Mouse (Mus musculus): Measurements from ENCODE around the gene Gm20532. TPM values are rescaled to one million over a fixed set of nuclear protein-coding genes. Genes with fewer than 3 reads are reported as not detected.
A peak's percentile ranks its signal among the peaks of the same experiment; 100 is the strongest.

Gene Gm20532
- polyA plus RNA-seq, 1 experiment from 2014 or later, result not detected

DNA sequence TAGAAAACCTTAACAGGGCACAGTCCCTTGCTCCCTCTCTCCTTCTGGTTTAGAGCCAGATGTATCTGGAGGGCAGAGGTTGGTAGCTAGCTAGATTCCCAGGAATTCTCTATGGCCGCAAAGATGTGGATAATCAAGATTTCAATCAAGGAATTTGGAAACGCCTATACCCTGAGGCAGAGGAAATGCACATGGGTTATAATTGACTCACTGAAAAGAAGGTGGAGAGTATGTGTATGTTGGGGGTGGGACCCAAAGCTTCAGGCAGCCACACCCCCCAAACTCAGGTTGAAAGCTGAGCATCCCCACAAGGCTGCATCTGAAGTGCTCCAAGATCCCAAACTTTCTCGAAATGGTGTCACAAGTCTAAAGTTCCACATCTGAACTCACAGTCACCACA, 12.0 kb downstream of the Gm20532 start:
- Histone ChIP-seq H3K27ac (0 out of 2 replicates have a peak overlapping the region, but pooled peaks have one; percentile 2), H3K4me3 (replicated peaks) (no peak overlapping the region), H3K4me1 (peaks cover 55% of the 10 kb centered on the region), H3K36me3 (peaks cover 27% of the 10 kb centered on the region), H3K9ac (no peak overlapping the region), H3K4me2 (no peak overlapping the region), H3K27me3 (no peaks in the 10 kb centered on the region), H3K9me3 (replicated peaks) (no peaks in the 10 kb centered on the region)
- 81% methylated on average over 3 of the region's 3 CpGs for WGBS
- no peak for ATAC-seq (replicated peaks; ENCODE audit: low FRiP score)

DNA sequence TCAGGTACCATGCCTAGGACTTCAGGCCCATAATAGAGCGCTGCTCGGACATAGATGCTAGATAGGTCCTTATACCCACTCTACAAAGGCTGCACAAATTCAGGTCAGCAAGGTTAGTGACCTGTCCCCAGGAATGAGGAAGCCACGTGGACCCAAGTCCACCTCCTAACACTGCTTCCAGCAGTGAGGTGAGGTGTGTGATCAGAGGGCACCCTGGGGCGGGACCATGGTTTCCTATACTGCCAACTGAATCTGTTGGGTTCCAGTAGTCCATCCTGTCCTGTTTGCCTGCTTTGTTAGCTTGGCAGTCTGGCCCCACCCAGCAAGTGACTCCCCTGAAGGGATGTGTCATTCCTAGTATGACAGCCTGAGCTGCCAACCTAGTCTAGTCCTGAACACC, 13.5 kb downstream of the Gm20532 start:
- H3K4me2 ChIP-seq, result no peak overlapping the region
- no peak overlapping the region for H3K4me3 ChIP-seq (replicated peaks)
- peaks cover 12% of the 10 kb centered on the region for H3K36me3 ChIP-seq
- 86% methylated on average over 4 of the region's 4 CpGs for WGBS
- no peak overlapping the region for H3K27ac ChIP-seq
- no peaks in the 10 kb centered on the region for H3K27me3 ChIP-seq
- H3K4me1 ChIP-seq, result peaks cover 57% of the 10 kb centered on the region
- no peak for ATAC-seq (replicated peaks; ENCODE audit: low FRiP score)
- H3K9ac ChIP-seq, result no peak overlapping the region
- H3K9me3 ChIP-seq (replicated peaks), result no peaks in the 10 kb centered on the region

DNA sequence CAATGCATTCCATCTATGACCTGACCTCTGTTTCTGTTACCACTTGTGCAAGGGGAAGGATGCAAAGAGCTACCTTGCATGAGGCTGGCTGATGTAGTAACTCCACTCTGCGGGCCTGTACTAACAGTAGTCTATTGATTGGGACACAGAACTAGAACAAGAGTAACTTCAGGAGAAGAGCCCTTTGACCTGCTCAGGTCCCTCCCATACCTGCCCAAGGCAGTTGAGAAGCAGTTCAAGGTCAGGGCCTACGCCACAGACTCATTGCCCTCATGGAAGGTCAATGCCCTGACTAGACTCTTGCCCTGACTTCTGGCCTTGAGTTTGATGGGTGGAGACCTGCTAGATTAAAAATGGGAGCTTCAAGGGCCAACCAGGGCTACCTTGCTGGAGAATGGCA, 14.2 kb downstream of the Gm20532 start:
- Histone ChIP-seq H3K27ac (0 out of 2 replicates have a peak overlapping the region, but pooled peaks have one; percentile 16), H3K4me1 (peaks cover 50% of the 10 kb centered on the region), H3K4me2 (no peak overlapping the region), H3K27me3 (no peaks in the 10 kb centered on the region), H3K9ac (no peak overlapping the region), H3K36me3 (peaks cover 6% of the 10 kb centered on the region; the same call in 1 of the 2 replicates), H3K4me3 (replicated peaks) (no peak overlapping the region), H3K9me3 (replicated peaks) (no peaks in the 10 kb centered on the region)
- WGBS, result 83% methylated on average over 2 of the region's 2 CpGs
- ATAC-seq (replicated peaks; ENCODE audit: low FRiP score), result no peak

GRCm38 (mm10) chr2:26601595-26601994, 15.2 kb downstream of the Gm20532 start:
- H3K4me1 ChIP-seq, result peaks cover 49% of the 10 kb centered on the region

DNA sequence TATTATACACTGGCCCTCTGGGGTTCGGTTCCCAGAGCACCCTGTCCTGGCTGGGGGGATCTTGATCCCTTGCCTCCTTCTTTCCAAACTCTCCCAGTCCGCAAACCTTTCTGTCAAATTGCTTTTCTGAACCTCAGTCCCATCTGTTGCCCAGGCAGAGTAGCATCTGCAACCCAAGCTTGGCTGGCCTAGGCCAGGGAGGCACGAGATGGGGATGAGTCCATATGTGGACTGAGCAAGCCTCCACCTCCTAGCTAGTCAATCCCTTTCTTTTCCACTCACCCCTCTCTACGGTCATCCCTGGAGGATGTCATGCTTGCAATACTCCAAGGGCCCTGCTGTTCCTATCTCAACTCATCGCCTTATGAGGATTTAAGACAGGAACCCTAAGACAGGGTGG, 16.2 kb downstream of the Gm20532 start:
- WGBS, result 78% methylated on average over 5 of the region's 5 CpGs
- ATAC-seq (replicated peaks; ENCODE audit: low FRiP score), result no peak
- peak overlapping the region; percentile 77; the same call in 1 of the 2 replicates for H3K9ac ChIP-seq

More at GRCm38 (mm10) chr2:26601595-26601994, 15.2 kb downstream of the Gm20532 start:
- H3K27me3 ChIP-seq, result no peaks in the 10 kb centered on the region
- H3K9ac ChIP-seq, result no peak overlapping the region
- 86% methylated on average over 1 of the region's 1 CpGs for WGBS
- ATAC-seq (replicated peaks; ENCODE audit: low FRiP score), result no peak
- H3K36me3 ChIP-seq, result no peaks in the 10 kb centered on the region
- no peak overlapping the region for H3K4me2 ChIP-seq
- no peaks in the 10 kb centered on the region for H3K9me3 ChIP-seq (replicated peaks)
- no peak overlapping the region for H3K4me3 ChIP-seq (replicated peaks)
- H3K27ac ChIP-seq, result 0 out of 2 replicates have a peak overlapping the region, but pooled peaks have one; percentile 11

DNA sequence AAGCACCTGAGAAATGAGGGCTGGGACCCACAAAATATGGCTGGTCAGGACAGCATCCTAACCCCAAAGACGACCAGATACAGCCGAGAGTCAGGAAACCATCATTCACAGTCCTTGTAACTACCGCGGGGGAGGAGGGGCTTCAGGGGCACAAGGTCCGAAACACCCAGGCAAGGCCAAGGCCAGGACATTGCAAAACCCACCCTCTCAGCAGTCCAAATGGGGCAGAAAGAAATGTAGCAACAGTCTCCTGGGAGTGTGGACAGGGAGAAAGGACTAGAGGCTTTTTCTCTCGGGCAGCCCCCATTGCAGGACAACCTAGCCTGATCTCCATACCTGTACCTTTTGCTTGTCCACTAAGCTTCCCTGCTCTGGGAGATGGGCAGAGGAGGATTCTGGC, 16.7 kb downstream of the Gm20532 start:
- Histone ChIP-seq H3K9me3 (replicated peaks) (no peaks in the 10 kb centered on the region), H3K4me1 (peaks cover 57% of the 10 kb centered on the region), H3K27me3 (no peaks in the 10 kb centered on the region), H3K4me2 (peak overlapping the region; percentile 92), H3K4me3 (replicated peaks) (peak overlapping the region; percentile 76), H3K9ac (peak overlapping the region; percentile 77), H3K27ac (peak overlapping the region; percentile 89), H3K36me3 (no peaks in the 10 kb centered on the region)
- no peak for ATAC-seq (replicated peaks; ENCODE audit: low FRiP score)
- WGBS, result 5% methylated on average over 6 of the region's 6 CpGs

More for the DNA sequence above, 16.2 kb downstream of the Gm20532 start:
- Histone ChIP-seq H3K4me3 (replicated peaks) (peak overlapping the region; percentile 76), H3K27me3 (no peaks in the 10 kb centered on the region), H3K4me1 (peaks cover 59% of the 10 kb centered on the region), H3K9me3 (replicated peaks) (no peaks in the 10 kb centered on the region), H3K36me3 (no peaks in the 10 kb centered on the region), H3K27ac (no peak overlapping the region), H3K4me2 (peak overlapping the region; percentile 92)

GRCm38 (mm10) chr2:26603720-26604671, 17.6 kb downstream of the Gm20532 start, which contains the start of gene Agpat2:
Gene Agpat2 (minus strand): TSS chr2:26604417.
- H3K9me3 ChIP-seq (replicated peaks), result no peaks in the 10 kb centered on the region
- H3K4me2 ChIP-seq, result peak within 1 kb of the TSS; percentile 92
- no peaks in the 10 kb centered on the region for H3K36me3 ChIP-seq
- no peaks in the 10 kb centered on the region for H3K27me3 ChIP-seq
- WGBS, result under 1% methylated on average over 85 of the region's 103 CpGs
- H3K4me1 ChIP-seq, result peaks cover 54% of the 10 kb centered on the region
- H3K4me3 ChIP-seq (replicated peaks), result peak within 1 kb of the TSS; percentile 76
- peak within 1 kb of the TSS; percentile 89 for H3K27ac ChIP-seq
- peak; percentile 92 for ATAC-seq (replicated peaks; ENCODE audit: low FRiP score)
- peak within 1 kb of the TSS; percentile 77 for H3K9ac ChIP-seq

DNA sequence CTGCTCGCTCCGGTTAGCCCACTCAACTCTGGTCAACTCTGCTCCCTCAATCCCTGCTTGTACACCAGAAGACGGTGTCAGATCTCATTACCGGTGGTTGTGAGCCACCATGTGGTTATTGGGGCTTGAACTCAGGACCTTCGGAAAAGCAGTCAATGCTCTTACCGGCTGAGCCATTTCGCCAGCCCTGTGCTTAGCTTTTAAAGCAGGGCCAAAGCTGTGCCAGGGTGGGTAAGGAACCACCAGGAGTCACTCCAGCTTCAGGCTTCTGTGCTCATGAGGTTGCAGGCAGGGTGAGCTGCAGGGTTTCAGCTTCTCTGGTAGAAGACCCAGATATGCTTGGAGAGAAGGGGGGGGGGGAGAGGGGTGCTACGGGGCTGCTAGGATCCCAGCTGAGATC, 18.9 kb downstream of the Gm20532 start:
- Histone ChIP-seq H3K27ac (no peak overlapping the region), H3K4me3 (replicated peaks) (no peak overlapping the region), H3K36me3 (no peaks in the 10 kb centered on the region), H3K9ac (no peak overlapping the region), H3K4me1 (peaks cover 47% of the 10 kb centered on the region), H3K9me3 (replicated peaks) (no peaks in the 10 kb centered on the region), H3K27me3 (no peaks in the 10 kb centered on the region), H3K4me2 (no peak overlapping the region)
- no peak for ATAC-seq (replicated peaks; ENCODE audit: low FRiP score)
- WGBS, result 81% methylated on average over 8 of the region's 8 CpGs

GRCm38 (mm10) chr2:26606579-26606978, 20.1 kb downstream of the Gm20532 start:
- Histone ChIP-seq H3K4me2 (no peak overlapping the region), H3K27me3 (no peaks in the 10 kb centered on the region), H3K4me3 (replicated peaks) (no peak overlapping the region), H3K9ac (no peak overlapping the region), H3K36me3 (no peaks in the 10 kb centered on the region), H3K4me1 (peaks cover 40% of the 10 kb centered on the region), H3K9me3 (replicated peaks) (no peaks in the 10 kb centered on the region), H3K27ac (0 out of 2 replicates have a peak overlapping the region, but pooled peaks have one; percentile 18)
- ATAC-seq (replicated peaks; ENCODE audit: low FRiP score), result no peak
- WGBS, result 67% methylated on average over 3 of the region's 3 CpGs

DNA sequence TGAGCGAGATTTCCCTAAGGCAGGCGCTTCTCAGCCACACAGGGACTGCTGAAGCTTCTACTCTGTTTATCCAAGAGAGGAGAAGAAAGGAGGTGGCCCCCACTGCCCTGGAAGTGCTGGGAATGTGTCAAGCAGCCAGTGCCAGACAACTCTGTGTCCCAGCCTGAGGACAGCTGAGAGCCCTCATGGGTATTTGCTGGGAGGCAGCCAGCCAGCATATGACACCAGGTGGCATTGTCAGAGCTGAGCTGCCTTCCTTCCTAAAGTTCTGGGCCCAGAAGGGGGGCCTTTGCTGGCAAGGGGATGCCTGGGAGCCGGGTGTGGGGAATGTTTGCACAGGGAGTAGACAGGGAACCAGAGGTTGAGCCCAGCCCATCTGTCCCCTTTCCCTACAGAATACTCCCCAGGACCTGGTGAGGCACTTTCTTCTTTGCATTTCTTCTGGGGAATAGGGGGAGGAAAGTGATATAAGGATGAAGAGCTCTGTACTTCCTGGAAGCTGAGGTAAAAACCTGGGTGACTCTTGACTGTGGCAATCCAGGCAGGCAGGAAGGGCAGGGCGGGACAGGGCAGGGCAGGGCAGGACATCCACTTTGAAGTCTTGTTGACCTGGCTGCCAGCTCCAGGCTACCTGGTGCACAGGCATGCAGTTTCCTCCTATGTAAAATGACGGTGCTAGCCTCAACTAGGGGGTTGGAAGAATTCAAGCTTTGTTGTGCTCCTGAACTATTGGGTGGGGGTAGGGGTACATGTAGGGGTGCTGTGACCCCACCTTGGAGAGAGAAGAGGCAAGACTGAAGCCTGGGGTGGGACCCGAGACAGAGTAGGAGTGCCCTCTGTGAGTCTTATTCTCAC, 20.8 kb downstream of the Gm20532 start:
- Histone ChIP-seq H3K9ac (no peak overlapping the region), H3K9me3 (replicated peaks) (no peaks in the 10 kb centered on the region), H3K27ac (0 out of 2 replicates have a peak overlapping the region, but pooled peaks have one; percentile 18), H3K4me1 (peaks cover 34% of the 10 kb centered on the region), H3K27me3 (no peaks in the 10 kb centered on the region), H3K4me3 (replicated peaks) (no peak overlapping the region), H3K36me3 (no peaks in the 10 kb centered on the region), H3K4me2 (no peak overlapping the region)
- no peak for ATAC-seq (replicated peaks; ENCODE audit: low FRiP score)
- WGBS, result 47% methylated on average over 6 of the region's 6 CpGs

DNA sequence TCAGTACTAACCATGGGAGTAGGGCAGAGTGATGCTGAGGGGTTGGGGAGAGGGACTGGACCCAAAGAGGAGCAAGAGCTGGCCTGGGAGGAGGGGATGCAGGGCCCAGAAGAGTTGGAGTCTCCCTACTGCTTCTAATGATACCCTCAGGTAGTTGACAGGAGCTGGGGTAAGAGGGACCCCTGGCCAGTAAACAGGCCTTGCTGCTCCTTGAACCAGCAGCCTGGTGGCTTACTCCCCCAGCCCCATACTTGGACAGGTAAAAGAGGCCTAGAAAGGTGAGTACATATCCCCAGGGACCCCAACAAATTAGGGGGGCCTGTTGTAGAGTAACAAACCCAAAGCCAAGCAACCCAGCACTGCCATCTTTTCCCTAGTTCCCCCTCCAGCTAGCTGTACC, 22.3 kb downstream of the Gm20532 start:
- ATAC-seq (replicated peaks; ENCODE audit: low FRiP score), result no peak
- H3K4me2 ChIP-seq, result no peak overlapping the region
- H3K4me3 ChIP-seq (replicated peaks), result no peak overlapping the region
- H3K4me1 ChIP-seq, result peaks cover 21% of the 10 kb centered on the region
- no peak overlapping the region for H3K9ac ChIP-seq
- H3K9me3 ChIP-seq (replicated peaks), result no peaks in the 10 kb centered on the region
- no peak overlapping the region for H3K27ac ChIP-seq
- H3K27me3 ChIP-seq, result no peaks in the 10 kb centered on the region
- no peaks in the 10 kb centered on the region for H3K36me3 ChIP-seq

- Histone ChIP-seq H3K9me3 (replicated peaks) (no peaks in the 10 kb centered on the region), H3K27me3 (no peaks in the 10 kb centered on the region), H3K4me3 (replicated peaks) (no peak overlapping the region), H3K4me1 (peaks cover 19% of the 10 kb centered on the region), H3K9ac (no peak overlapping the region), H3K36me3 (no peaks in the 10 kb centered on the region), H3K27ac (no peak overlapping the region), H3K4me2 (no peak overlapping the region)
- ATAC-seq (replicated peaks; ENCODE audit: low FRiP score), result no peak
Observed at GRCm38 (mm10) chr2:26609261-26609661, 22.8 kb downstream of the Gm20532 start.

Data from kidney, embryonic 15.5 days (tissue).